Mouse (Mus musculus) C2C12 (cell line): Measurements from ENCODE around the gene Cacna1a. TPM values are rescaled to one million over a fixed set of nuclear protein-coding genes. Genes with fewer than 3 reads are reported as not detected.

Experiments used
- H3K27me3 ChIP-seq: one replicate; pipeline ENCODE4 v1.6.1; 2011; ENCODE audit not compliant: control insufficient read depth, insufficient read depth, insufficient read length
- H3K36me3 ChIP-seq: one replicate; pipeline ENCODE4 v1.6.1; 2011; ENCODE audit not compliant: control insufficient read depth, insufficient read depth
- H3K4me3 ChIP-seq: one replicate; pipeline ENCODE4 v1.5.1; 2011; ENCODE audit warnings: mild to moderate bottlenecking, control low read depth; ENCODE audit not compliant: poor library complexity, insufficient read depth, severe bottlenecking
- H3K79me2 ChIP-seq: one replicate; pipeline ENCODE4 v1.6.1; 2011; ENCODE audit not compliant: control insufficient read depth, insufficient read depth
- H3K79me3 ChIP-seq: one replicate; pipeline ENCODE4 v1.6.1; 2011; ENCODE audit warnings: low read depth, control low read depth
- H3ac ChIP-seq: one replicate; pipeline ENCODE3; 2011; ENCODE audit warnings: low read depth; ENCODE audit not compliant: control insufficient read depth, insufficient read length
- CEBPB ChIP-seq: IDR thresholded peaks from one replicate; pipeline ENCODE4 v1.6.1; 2011; ENCODE audit warnings: low read depth, mild to moderate bottlenecking, control low read depth, moderate library complexity
- CTCF ChIP-seq: IDR thresholded peaks from one replicate; pipeline ENCODE4 v1.5.1; 2011; ENCODE audit not compliant: control insufficient read depth, insufficient read depth, insufficient read length
- FOSL1 ChIP-seq: IDR thresholded peaks from one replicate; pipeline ENCODE4 v1.8.0; 2011; ENCODE audit warnings: mild to moderate bottlenecking, low read length; ENCODE audit not compliant: poor library complexity, insufficient read depth, severe bottlenecking
- MAX ChIP-seq: IDR thresholded peaks from one replicate; pipeline ENCODE4 v1.6.1; 2011; ENCODE audit warnings: mild to moderate bottlenecking, control low read depth
- MYOD1 ChIP-seq: IDR thresholded peaks from one replicate; pipeline ENCODE4 v1.6.1; 2011; ENCODE audit warnings: low read depth; ENCODE audit not compliant: control insufficient read depth, insufficient read length
- MYOG ChIP-seq: IDR thresholded peaks from one replicate; pipeline ENCODE4 v1.6.1; 2011; ENCODE audit not compliant: control insufficient read depth, insufficient read length; ENCODE audit errors: extremely low read depth
- USF1 ChIP-seq: IDR thresholded peaks from one replicate; pipeline ENCODE4 v1.6.1; 2011; ENCODE audit warnings: low read depth, mild to moderate bottlenecking, control low read depth, moderate library complexity
- polyA plus RNA-seq: library from polyadenylated mRNA; unstranded; fragments of >200 nt; fragmentation: generic; extraction: Trizol; gene quantifications from one replicate; pipeline ENCODE4 v1.2.1, GENCODE M21; 2012; ENCODE audit warnings: missing spikeins

Gene Cacna1a
- polyA plus RNA-seq, 1 experiment, result 3.1 TPM

DNA sequence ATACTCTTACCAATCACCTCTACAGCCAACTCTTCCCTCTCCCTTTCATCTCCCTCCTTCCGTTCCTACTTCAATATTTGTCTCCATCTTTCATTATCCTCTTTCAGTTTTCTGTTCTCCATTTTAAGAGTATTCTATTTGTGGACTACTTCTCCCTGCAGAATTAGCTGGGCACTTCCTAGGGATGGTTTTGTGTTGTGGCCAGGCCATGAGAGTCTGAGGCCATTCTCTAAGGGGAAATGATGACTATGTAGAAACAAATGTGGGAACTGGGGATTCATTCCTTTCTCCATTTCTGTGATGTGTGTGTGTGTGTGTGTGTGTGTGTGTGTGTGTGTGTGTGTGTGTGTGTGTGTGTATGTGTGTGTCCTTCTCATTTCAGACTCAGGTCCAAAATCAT is 144.5 kb downstream of the Cacna1a start:
- no peaks in the 10 kb centered on the region for H3K79me3 ChIP-seq
- no peak overlapping the region for H3K4me3 ChIP-seq
- no peaks in the 10 kb centered on the region for H3K36me3 ChIP-seq
- H3ac ChIP-seq, result no peak overlapping the region
- H3K27me3 ChIP-seq, result peaks cover 5% of the 10 kb centered on the region
- H3K79me2 ChIP-seq, result no peaks in the 10 kb centered on the region
- TF ChIP-seq CEBPB (no peak), USF1 (no peak), MYOD1 (no peak), FOSL1 (no peak), MAX (no peak), CTCF (no peak), MYOG (no peak)

DNA sequence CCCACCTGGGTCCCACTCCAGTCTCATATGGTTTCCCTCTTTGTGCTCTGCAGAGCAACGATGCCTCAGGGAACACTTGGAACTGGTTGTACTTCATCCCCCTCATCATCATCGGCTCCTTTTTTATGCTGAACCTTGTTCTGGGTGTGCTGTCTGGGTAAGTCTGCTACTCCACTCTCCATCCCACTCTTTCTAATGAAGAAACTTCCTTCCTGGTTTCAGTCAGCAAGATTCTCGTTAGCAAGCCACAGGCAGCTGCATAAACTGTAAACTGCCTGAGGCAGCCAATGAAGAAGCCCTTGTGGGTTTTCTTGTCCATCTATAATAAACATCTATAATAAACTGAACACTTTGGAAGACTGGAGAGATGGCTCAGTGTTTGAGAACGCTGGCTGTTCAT is 145.1 kb downstream of the Cacna1a start:
- H3ac ChIP-seq, result no peak overlapping the region
- H3K4me3 ChIP-seq, result no peak overlapping the region
- H3K79me2 ChIP-seq, result no peaks in the 10 kb centered on the region
- TF ChIP-seq CTCF (no peak), MYOD1 (no peak), CEBPB (no peak), MAX (no peak), USF1 (no peak), FOSL1 (no peak), MYOG (no peak)
- no peaks in the 10 kb centered on the region for H3K36me3 ChIP-seq
- no peaks in the 10 kb centered on the region for H3K79me3 ChIP-seq
- peaks cover 3% of the 10 kb centered on the region for H3K27me3 ChIP-seq

DNA sequence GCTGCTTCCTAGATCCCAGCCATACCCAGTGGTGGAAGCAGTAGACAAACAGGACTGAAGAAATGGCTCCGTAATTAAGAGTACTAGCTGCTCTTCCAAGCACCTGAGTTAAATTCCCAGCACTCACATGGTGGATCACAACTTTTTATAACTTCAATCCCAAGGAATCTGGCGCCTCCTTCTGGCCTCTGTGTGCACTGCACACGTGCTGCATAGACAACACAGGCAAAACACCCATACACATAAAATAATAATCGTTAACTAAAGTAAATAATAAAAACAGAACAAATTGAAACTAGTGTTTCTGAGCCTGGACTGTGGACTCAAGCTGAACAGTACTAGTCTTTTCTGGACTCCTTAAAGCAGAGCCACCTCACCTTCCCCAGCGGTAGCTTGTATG is 148.7 kb downstream of the Cacna1a start:
- Histone ChIP-seq H3ac (no peak overlapping the region), H3K36me3 (no peaks in the 10 kb centered on the region), H3K27me3 (peaks cover 4% of the 10 kb centered on the region), H3K4me3 (no peak overlapping the region), H3K79me3 (no peaks in the 10 kb centered on the region), H3K79me2 (no peaks in the 10 kb centered on the region)
- TF ChIP-seq MAX (no peak), MYOD1 (no peak), MYOG (no peak), FOSL1 (no peak), USF1 (no peak), CTCF (no peak), CEBPB (no peak)

DNA sequence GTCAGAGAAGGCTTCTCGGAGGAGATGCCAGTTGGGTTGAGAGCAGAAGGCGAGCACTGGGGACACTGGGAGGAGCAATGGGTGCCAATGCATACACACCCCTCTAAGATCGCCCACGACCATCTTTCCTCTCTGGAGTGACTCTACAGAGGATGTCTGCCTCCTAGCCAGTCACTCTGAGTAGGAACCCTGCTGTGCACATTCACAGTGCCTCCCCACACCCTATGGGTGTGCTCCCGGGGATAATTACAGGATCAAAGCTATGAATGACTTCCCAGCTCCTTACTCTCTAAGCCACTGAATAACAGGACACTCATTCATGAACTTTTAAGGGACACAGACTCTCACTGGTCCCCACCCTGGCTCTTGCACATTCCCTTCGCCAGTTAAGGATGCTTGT is 151.1 kb downstream of the Cacna1a start:
- H3K36me3 ChIP-seq, result no peaks in the 10 kb centered on the region
- no peaks in the 10 kb centered on the region for H3K79me2 ChIP-seq
- no peak overlapping the region for H3K4me3 ChIP-seq
- no peak overlapping the region for H3ac ChIP-seq
- peaks cover 27% of the 10 kb centered on the region for H3K27me3 ChIP-seq
- TF ChIP-seq CEBPB (no peak), MYOG (no peak), CTCF (no peak), MYOD1 (no peak), USF1 (no peak), MAX (no peak), FOSL1 (no peak)
- H3K79me3 ChIP-seq, result no peaks in the 10 kb centered on the region

DNA sequence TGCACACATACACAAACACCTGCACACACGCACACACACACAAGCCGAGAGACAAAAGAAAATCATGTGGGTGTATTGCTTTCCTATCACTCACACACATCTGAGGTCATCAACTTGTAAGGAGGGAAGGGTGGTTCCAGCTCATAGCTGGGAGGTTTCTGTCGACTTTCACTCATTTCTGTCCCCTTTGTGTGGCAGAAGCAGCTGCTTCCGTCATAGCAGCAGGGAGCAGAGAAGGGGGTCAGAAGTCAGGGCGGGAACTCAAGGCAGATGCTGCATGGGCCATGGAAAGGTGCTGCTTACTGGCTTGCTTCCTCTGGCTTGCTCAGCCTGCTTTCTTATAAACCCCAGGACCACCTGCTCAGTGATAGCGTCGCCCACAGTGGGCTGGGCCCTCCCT is 154.2 kb downstream of the Cacna1a start:
- TF ChIP-seq CEBPB, result no peak
- TF ChIP-seq FOSL1, result no peak
- no peak for TF ChIP-seq MYOD1
- no peaks in the 10 kb centered on the region for H3K79me2 ChIP-seq

DNA sequence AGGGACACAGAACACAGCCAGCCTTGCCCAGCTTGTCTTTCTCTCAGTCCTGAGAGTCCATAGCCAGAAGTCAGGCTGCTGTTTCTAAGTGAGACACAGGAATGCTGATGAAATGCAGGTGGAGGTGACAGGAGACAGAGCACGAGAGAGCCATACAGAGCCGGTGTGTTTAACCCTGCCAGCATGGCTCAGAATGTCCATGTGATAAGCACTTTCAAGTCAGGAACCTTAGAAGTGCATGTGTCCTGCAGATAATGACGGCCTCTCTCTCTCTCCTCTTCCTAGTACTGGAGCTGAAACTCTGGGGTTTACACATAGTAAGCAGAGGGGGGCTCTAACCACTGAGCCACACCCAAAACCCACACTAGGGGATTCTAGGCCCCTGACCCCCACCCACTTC is 157.3 kb downstream of the Cacna1a start:
- Histone ChIP-seq H3K4me3 (no peak overlapping the region), H3K79me2 (no peaks in the 10 kb centered on the region)

More for the DNA sequence above, 154.2 kb downstream of the Cacna1a start:
- Histone ChIP-seq H3K36me3 (no peaks in the 10 kb centered on the region), H3K27me3 (peaks cover 39% of the 10 kb centered on the region), H3K79me3 (no peaks in the 10 kb centered on the region), H3K4me3 (no peak overlapping the region), H3ac (no peak overlapping the region)

More for the DNA sequence above, 157.3 kb downstream of the Cacna1a start:
- H3K36me3 ChIP-seq, result no peaks in the 10 kb centered on the region
- no peak overlapping the region for H3ac ChIP-seq
- peaks cover 60% of the 10 kb centered on the region for H3K27me3 ChIP-seq
- H3K79me3 ChIP-seq, result no peaks in the 10 kb centered on the region
- TF ChIP-seq MYOD1 (no peak), MYOG (no peak), CTCF (no peak), FOSL1 (no peak), CEBPB (no peak), USF1 (no peak), MAX (no peak)
